Mouse (Mus musculus): ENCODE data around the gene Batf. TPM values are rescaled to one million over a fixed set of nuclear protein-coding genes. Genes with fewer than 3 reads are reported as not detected.
"Not testable (repeated sequence)": the region's sequence is repeated elsewhere in the genome, so short reads cannot be mapped to it uniquely, and the experiment has no call there.

Gene Batf
- not detected for total RNA-seq (2021)
- long read RNA-seq, experiment 1: 0 reads
- long read RNA-seq, experiment 2: 0 reads

DNA sequence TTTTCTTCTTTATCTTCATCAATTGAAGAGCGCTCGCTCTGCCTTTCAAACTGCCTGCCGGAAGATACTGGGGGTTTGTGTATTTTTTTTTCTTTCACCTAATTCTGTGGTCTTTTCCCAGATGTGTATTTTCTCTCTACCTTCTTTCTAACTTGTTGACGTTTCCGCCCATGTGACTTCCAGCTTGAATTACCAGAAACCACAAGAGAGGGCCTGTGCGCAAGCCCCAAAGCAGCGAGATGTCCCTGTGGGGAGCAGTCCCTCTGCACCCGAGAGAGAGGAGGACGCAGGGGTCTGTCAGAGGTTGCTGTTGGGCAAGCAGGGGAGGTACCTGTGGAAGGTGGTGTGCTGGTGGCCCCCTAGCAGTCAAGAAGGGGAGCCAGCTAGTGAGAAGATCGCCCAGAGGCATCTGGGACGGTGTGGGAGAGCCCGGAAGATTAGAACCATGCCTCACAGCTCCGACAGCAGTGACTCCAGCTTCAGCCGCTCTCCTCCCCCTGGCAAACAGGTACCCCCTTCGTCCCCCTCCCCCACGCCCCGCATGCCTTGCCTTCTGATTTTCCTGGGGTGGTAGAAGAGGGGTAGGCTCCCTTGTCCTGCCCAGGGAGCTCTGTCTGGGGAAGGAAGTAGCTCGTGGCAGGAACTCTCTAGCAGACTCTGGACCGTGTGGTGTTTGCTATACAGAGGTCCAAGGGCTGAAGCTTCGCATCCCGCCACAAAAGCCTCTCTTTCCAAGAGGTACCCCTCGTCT lies at the start of gene Batf:
Gene Batf, plus strand, starts transcription at position 204 of the 751 bp plus-strand sequence.
- DNase-seq: no peak
- intact Hi-C loops (cut with DNase I): no loop called here

DNA sequence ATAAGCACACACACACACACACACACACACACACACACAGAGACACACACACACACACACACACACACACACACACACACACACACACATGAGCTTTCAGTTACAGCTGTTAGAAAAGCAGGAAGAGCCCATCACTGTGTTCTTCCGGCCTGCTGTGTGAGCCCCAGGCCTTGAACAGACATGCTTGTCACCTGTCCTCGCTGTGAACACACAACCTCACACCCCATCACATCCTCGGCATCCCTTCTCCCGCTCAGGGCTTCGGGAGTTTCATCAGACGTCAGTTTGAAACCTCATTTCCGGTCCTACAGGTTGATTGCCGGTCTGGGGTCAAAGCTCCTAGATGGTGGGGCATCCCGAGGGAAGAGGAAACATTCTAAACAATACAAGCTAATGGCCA lies 48.5 kb upstream of the Batf start:
- DNase-seq: no peak
- intact Hi-C loops (cut with DNase I): no loop called here

DNA sequence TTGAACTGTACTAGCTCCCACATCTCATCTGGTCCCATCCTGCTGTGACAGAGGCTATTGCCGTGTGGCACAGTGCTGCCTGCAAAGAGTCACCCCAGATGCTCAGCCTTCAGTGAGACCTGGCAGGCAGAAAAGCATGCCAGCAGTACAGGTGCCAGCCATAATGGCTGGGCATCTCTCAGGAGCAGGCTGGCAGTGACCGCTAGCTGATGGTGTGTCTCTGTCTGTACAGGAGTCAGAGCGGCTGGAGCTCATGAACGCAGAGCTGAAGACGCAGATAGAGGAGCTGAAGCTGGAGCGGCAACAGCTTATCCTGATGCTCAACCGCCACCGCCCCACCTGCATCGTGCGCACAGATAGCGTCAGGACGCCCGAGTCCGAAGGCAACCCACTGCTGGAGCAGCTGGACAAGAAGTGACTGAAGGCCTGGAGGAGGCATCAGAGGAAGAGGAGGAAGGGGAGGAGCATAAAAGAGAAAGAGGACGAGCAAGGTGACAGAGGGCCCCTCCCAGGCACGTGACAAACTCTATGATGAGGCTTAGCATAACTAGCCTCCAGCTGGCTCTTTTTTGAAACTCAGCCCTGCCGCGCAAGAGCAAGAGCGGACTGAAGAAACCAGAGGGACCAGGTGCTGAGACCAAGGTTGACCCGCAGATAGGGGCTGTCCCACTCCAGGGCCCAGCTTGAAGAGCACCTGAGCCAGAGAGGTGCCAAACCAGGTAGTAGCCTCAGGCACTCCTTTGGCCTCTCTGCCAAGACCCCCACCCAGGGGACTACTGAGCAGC lies 47.7 kb upstream of the Batf start:
- intact Hi-C loops (cut with DNase I): no loop called here
- no peak for DNase-seq

DNA sequence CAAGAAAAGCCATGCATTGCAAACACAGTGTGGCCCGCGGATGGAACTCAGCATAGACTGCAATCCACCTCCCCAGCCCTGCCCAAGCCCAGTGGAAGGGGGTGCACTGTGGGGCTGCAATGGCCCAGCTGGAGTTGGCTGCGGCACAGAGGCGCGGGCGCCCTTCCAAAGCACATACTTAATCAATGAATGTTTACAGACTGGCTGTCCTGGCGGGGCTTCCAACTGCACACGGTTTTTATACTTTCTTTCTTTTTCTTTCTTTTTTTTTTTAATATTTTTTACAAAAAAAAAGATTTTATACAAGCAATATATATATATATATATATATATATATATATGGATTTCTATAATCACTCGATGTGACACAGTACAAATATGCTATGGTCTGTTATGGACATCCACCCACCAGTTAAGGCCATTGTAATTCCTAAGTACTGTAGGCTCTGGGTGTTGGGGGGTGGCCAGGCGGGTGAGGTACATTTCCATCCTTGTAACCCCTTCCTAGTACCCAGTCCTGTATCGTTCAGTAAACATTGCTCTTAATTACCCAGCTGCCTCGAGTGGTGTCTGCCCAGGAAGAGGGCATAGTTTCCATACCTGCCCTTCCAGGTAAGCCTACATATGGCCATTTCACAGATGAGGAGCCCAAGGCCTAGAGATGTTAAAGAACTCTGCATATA lies 47.0 kb upstream of the Batf start:
- intact Hi-C loops (cut with DNase I): loop anchor here (5.0 kb wide), 1 partner anchor 42 kb away; the partner anchor contains the start of gene Jdp2
- peak; percentile 53 to 54 for DNase-seq

DNA sequence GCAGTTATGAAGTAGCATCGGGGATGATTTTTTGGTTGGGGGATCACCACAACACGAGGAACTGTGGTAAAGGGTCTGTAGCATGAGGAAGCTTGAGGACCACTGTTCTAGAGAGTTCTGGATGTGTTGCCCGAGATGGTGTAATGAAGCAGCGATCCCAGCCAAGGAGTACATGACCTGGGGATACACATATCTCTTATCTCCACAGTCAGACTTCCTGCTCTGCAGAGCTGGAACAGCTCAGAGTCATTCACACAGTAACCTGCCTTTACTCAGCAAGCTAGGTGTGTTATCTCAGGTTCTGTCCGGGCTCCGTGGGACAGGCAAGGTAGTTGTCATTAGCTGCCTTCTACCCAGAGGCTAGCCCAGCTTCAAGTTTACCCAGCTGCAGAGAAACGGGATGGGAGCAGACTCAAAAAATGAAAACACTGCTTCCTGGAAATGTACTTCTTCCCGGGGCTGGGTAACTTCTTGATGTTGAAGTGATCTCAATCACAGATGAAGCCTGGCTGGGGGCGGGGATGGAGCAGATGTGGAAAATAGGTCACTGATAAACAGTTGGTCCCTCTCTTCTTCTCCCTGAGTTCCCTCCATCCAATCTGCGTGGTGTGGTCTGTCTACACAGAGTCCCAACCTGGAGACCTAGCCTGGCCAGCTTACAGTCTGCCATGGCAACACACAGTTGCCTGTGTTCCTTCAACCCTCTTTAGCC lies 45.5 kb upstream of the Batf start:
- no peak for DNase-seq
- intact Hi-C loops (cut with DNase I): loop anchor here (5.0 kb wide), 1 partner anchor 44 kb away; the partner anchor contains the start of gene Jdp2

DNA sequence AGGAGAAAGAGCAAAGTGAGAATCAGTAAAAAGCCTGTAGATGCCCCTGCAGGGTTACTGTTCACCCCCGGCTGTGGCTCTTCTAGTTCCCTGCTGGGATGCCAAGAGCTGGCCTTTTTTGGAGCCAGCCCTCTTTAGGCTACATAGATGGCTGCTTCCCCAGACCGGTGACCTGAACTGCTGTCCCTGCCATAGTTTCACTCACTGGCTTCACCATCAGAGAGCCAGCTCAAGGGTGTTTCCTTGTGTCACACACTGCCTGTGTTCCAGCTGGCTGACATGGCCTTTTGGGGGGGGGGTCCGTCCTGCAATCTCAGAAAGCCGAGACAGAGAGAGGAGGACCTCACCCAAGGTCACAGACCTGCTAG lies 44.9 kb upstream of the Batf start:
- no peak for DNase-seq
- intact Hi-C loops (cut with DNase I): loop anchor here (5.0 kb wide), 1 partner anchor 44 kb away; the partner anchor contains the start of gene Jdp2

DNA sequence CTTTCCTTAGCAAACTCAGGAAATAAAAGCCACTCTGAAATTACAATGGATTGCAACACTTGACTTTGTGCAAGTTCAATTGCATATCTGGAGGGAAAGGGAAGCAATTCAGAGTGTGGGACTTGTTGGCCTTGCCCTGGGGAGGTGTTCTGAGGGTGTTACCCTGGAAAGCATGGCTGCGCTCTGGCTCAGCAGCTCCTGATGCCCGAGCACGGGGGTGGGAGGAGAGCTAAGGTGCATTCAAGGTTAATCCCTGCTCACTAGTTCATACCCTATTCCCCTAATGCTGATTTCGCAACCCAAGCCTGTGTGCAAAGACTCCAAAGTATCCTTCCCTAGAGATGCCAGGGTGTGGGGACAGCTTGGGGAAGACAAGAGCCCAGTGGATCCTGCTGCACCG lies 42.7 kb upstream of the Batf start:
- intact Hi-C loops (cut with DNase I): loop anchor here (5.0 kb wide), 1 partner anchor 46 kb away; the partner anchor contains the start of gene Jdp2
- no peak for DNase-seq

DNA sequence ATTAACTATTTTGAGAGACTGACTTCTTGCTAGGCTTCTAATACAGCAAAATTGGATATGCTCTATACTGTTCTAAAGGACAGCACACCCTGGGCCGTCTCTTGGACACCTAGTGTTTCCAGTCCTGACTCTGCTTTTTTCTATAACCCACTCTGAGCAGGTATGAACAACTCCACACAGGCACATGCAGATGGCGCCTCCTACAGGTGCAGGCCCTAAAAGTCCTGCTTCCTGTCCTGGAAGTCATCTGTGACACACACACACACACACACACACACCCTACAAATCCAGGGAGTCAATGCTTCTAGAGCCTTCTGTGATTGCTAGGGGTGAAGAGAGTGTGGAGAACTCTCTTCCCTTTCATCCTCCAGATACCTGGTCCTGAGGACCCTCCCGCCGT lies 40.8 kb upstream of the Batf start:
- intact Hi-C loops (cut with DNase I): loop anchor here (2.0 kb wide), 1 partner anchor 137 kb away; no protein-coding TSS in a partner anchor
- DNase-seq: peak in 1 of 2 experiments; percentile 32

DNA sequence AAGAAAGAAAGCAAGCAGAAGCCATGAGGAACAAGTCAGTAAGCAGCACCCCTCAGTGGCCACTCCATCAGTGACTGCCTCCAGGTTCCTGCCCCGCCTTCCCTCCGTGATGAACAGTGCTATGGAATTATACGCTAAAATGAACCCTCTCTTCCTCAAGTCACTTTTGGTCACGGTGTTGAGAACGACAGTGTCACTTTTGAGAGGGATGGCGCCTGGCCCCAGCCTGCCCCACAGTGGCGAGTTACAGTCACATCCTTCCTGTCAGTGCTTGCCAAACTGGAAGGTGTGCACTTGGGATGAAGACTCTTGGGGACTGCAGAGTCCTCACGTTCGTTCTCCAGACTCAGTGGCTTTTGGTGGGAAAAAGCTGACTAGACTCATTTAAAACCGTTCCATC lies 39.1 kb upstream of the Batf start:
- DNase-seq: no peak
- intact Hi-C loops (cut with DNase I): loop anchor here (2.0 kb wide), 1 partner anchor 139 kb away; no protein-coding TSS in a partner anchor

DNA sequence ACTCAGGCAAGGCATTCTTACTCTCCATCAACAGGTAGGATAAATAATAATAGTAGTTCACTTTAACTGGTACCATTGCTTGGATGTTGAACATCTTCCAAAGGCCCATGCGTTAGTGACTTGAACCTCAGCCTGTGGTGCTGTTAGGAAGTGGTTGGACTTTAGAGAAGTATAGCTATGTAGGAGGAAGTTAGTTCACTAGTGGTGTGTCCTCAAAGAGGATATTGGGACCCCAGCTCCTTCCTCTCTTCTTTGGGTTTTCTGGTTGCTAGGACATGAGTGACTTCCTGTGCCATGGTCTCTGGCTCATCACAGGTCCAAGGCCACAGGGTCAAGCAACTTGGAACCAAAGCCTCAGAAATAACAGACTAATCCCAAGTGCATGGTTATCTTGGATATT lies 38.5 kb upstream of the Batf start:
- intact Hi-C loops (cut with DNase I): loop anchor here (2.0 kb wide), 1 partner anchor 139 kb away; no protein-coding TSS in a partner anchor
- no peak for DNase-seq

DNA sequence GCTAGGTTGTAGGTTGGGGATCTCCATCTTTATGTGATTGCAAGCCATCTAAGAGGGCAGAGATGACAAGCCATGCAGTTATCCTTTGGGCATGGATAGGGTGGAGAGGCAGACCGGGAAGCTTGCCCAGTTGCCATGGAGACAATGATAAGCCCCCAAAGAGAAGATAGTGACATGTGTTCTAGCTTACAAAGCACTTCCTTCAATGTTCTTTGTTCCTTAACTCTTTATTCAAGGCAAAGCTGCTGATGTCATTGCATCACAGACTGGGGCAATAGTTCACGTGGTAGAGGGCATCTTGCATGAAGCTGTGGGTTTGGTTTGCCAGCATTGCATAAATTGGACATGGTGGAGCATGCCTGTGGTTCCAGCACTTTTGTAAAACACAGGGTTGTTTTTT lies 27.1 kb upstream of the Batf start:
- intact Hi-C loops (cut with DNase I): no loop called here
- DNase-seq: no peak

DNA sequence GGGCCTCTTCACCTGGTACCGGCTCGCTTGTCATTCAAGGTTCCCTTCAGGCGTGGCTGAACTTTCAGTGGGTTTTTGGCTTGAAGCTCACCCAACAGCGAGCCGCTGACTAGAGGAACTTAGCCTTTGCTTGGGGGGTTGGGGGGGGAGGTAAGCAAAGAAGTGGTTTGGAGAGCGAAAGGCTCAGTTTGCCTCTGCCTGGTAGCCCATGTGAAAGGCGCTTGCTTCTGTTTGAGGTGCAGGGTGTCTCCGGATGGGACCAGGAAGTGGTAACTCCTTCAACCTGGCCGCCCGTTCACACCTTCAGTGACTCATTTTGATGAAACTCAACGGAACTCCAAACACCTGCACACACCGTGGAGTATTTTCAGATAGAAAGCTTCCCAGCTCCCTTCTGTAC lies 25.6 kb upstream of the Batf start:
- intact Hi-C loops (cut with DNase I): loop anchor here (5.0 kb wide), 1 partner anchor 319 kb away; no protein-coding TSS in a partner anchor

DNA sequence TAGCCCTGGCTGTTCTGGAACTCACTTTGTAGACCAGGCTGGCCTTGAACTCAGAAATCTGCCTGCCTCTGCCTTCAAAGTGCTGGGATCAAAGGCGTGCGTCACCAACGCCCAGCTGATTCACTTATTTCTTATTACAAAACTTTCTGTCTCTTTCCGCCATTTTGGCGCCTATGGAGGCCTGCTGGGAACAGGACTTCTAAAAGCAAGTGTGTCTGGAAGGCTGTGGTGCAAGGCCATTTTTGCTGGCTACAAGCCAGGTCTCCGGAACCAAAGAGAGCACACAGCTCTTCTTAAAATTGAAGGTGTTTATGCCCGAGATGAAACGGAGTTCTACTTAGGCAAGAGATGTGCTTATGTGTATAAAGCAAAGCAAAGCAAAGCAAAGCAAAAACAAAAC lies 24.2 kb upstream of the Batf start:
- DNase-seq: not testable (repeated sequence)
- intact Hi-C loops (cut with DNase I): loop anchor here (2.0 to 5.0 kb wide), 2 partner anchors 165 to 320 kb away; no protein-coding TSS in a partner anchor

More for the DNA sequence above, 25.6 kb upstream of the Batf start:
- DNase-seq: no peak

DNA sequence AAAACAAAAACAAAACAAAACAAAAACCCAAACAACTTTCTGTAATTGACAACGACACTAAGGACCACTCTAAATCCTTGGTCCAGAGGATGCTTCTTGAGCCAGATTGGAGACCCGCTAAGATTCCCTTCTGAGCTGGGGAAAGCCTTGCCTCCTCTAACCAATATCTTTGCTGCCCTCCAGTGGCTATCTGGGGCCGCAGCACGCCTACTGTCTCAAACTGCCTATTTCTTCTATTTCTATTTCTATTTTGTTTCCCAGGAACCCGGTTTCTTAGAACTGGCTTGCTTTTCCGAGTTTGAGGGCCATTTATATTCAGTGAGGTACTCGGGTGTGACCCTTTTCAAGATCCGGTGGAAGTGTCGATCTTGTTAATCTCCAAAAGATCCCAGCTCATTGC lies 23.6 kb upstream of the Batf start:
- intact Hi-C loops (cut with DNase I): loop anchor here (1.0 to 5.0 kb wide), 3 partner anchors 155 to 321 kb away; no protein-coding TSS in a partner anchor
- DNase-seq: peak; percentile 55 to 64

DNA sequence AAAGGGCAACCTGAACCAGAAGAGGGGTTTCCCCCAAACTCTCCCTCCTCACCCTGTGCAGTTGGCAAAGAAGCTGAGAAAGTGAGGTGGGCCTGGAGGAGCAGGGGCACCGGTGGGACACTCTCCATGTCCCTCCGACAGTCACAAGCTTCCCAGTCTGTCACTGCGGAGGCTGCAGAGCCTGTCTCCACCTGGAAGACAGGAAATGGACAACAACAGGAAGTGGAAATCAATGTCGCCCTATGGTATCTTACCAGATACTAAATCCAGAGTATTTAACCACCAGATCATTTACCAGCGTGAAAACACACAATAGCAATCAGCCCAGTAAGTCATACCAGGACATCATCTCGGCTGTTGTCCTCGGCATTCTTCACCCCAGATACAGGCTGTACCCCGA lies 20.4 kb upstream of the Batf start:
- DNase-seq: no peak
- intact Hi-C loops (cut with DNase I): no loop called here

DNA sequence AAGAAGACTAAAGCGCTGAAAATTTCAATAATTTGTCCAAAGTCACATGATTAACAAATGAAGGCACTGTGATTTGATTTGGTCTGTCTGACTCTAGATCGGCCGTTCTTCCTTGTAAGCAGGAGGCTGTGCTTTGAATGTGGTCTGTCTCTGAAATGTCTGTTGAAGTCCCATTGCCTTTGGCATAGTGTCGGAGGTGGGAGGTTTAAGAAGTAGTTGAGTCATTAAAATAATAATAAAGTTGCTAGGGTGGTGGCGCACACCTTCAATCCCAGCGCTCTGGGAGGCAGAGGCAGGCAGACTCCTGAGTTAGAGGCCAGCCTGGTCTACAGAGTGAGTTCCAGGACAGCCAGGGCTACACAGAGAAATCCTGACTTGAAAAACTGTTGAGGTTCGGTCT lies 19.4 kb upstream of the Batf start:
- intact Hi-C loops (cut with DNase I): no loop called here
- no peak for DNase-seq

DNA sequence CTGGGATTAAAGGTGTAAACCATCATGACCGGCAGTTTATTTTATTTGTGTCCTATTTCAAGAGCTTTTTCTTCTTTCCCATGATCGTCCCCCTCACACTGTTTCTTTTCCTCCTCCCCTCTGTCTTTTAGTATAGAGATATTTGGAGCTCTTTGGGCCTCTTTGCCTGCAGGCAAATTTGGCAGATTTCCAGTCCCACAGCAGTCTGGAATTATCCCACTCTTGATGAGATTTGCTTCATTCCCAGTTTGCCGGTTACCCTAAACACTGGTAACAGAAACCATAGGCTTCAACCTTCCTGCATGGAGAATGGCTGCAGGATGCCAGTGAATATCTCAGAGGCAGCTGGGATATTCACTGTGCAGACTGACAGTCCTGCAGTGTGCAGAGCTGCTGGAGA lies 17.8 kb upstream of the Batf start:
- intact Hi-C loops (cut with DNase I): no loop called here
- no peak for DNase-seq

DNA sequence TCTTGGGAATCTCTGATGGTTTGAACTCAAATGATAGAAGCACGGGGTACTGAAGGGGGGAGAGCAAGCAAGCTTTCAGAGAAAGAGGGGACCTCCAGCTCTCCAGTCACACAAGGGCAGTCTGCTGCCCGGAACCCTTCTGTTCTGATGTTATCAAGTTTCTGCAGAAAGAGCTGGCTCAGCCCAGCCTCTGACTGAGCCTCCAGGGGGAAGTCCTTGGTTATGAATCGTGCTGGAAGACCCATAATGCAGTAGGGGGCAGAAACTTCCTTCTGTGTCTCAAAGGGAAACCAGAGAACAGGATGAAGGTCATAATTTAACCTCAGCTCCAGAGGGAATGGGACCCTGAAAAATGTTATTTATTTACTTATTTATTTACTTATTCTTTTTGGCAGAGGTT lies 16.4 kb upstream of the Batf start:
- DNase-seq: no peak
- intact Hi-C loops (cut with DNase I): no loop called here

DNA sequence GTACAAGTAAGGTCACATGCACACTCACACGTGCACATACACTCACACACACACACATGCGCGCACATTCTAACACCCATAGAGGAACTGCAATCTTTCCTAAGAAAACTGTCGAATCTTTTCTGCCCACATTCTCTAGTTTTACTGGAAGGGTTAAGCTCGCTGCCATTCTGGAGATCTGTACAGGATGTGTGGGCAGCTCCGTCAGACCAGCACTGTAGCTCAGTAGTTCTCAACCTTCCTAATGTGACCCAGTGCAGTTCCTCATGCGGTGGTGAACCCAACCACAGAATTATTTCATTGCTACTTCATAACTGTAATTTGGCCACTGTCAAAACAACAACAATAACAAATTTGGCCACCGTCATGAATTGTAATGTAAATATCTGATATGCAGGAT lies 12.6 kb upstream of the Batf start:
- intact Hi-C loops (cut with DNase I): no loop called here
- no peak for DNase-seq

DNA sequence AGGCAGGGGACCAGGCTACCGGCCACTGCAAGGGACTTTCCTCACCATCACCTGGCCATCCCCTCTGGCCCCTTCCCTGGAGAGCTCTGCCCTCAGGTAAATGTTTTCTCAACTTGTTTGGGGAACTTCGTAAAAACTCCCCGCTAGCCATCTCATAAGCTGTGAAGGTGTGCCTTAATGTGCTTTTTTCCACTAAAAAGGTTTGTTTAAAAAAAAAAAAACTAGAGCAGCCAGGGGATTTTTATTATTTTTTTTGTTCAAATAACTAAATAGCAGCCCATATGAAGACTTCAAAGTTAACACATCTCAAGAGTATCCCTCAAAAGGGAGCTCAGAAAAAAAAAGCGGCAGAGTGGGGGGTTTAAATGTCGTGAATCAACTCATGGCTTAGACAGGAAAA lies 7.4 kb upstream of the Batf start:
- intact Hi-C loops (cut with DNase I): no loop called here
- no peak for DNase-seq
